Mouse (Mus musculus) kidney, postnatal 10 days (tissue): ENCODE measurements around the gene Spaca1.
"Not testable (repeated sequence)": the region's sequence is repeated elsewhere in the genome, so short reads cannot be mapped to it uniquely, and the experiment has no call there.

Source experiments
- DNase-seq: peaks from one replicate; pipeline ENCODE4 v3.0.0; 2021; ENCODE audit warnings: mixed read lengths

Spaca1 gene

DNA sequence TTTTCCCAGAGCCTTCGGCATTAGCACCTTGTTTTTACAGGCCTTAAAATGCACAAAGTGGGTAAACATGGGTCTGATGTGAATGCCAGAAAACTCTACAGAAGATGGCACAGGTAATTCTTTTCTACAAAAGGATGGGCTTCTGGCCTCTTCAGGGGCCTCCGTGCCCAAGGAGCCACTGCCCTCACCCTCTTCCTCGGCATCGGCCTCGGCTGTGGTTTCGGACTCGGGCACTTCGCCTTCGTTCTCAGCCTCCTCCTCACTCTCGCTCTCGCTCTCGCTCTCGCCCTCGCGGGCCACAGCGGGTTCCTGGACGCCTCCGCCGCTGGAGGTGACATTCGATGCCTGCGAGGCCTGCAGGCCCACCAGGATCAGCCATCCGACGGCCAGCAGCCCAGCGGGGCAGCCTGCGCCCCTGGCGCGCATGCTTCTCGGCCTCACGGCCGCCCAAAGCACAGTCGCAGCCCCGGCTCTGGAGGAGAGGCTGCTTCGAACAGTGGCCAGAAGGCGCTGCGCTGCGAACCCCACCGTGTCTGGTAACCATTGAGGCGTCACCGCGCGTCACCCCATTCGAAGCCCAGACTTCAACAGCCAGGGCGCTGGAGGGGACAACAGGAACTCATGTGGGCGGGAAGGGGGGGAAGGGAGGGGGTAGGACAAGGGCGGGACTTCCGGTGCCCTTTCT, at the start of gene Spaca1:
Gene Spaca1, minus strand, starts transcription at position 621 of the 685 bp plus-strand sequence.
- DNase-seq, result peak; percentile 12

DNA sequence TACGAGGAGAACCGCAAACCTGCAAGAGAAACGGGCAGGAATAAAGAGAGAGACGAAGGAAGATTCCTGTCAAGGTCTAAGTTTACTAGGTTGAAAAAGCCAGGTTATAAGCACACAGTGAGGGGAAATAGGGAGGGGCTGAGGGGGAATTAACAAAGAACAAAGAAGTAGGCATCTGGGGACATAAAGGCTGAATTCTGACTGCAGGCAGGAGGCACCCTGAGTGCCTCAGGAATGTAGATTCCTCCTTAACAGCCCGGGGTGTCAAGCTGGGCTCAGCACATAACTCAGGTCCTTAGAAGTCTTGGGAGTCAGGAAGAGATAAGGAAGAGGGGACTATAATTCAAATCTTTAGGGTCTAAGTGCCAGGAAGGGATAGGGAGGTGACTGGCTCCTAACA, 37.3 kb upstream of the Spaca1 start:
- not testable (repeated sequence) for DNase-seq

GRCm38 (mm10) chr4:34081064-34081463, 31.1 kb upstream of the Spaca1 start:
- DNase-seq, result no peak

DNA sequence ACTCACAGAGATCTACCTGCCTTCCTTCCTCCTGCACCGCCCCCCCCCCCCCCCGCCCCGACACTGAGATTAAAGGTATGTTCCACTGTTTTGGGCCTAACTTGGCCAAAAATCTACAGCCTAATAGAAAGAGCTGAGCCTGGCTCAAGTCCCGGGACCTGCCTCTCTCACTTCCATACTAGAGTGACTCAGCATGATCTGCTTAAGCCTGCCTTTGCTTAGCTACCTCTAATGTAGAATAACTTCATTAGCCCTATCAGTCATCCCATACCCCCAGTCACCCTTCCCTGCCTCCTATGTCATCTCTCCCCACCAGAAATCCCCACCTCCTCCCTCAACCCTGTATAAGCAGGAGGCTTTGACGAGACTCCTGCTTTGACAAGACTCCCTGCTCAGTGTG, 19.0 kb upstream of the Spaca1 start:
- no peak for DNase-seq

DNA sequence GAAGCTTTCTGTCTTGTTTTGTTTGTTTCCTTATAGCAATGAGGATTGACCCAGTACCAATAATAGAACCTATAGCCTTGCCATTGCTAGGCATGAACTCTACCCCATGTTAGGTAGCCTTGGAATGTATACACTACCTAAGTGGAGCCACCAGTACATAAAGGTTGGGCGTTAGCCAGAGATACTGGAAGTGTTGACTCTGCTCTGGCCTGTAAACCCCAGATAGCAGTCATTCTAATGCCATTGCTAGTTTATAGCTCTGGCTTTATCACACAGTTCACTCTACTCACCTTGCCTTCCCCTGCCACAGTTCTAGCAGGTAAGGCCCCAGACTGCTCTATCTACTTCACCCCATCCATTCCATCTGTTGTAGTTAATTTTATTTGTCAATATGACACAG, 8.3 kb upstream of the Spaca1 start:
- DNase-seq, result no peak

DNA sequence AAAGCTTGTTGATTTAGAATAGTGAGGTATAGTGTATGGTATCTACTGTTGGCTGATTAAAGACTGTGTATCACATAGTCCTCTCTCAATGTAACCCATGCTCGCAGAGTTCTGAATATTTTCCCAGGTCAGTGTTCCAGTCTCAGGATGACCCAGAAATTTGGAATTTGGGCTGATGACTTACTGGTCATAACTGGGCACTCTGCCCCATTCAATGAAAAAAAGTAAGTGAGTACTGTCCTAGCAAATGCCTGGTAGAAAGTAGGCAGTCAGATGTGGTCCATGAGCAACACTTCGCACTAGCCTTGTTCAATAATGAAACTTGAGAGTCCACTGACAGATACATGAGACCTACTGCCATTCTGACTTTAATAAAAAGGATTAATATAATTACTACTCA, 23.2 kb downstream of the Spaca1 start:
- no peak for DNase-seq

- DNase-seq, result no peak
Measured at GRCm38 (mm10) chr4:34021456-34021855, 28.5 kb downstream of the Spaca1 start.

- DNase-seq, result no peak
Measured at GRCm38 (mm10) chr4:33996382-33996781, 53.6 kb downstream of the Spaca1 start.

GRCm38 (mm10) chr4:33992687-33993086, 57.3 kb downstream of the Spaca1 start:
- DNase-seq, result no peak

DNA sequence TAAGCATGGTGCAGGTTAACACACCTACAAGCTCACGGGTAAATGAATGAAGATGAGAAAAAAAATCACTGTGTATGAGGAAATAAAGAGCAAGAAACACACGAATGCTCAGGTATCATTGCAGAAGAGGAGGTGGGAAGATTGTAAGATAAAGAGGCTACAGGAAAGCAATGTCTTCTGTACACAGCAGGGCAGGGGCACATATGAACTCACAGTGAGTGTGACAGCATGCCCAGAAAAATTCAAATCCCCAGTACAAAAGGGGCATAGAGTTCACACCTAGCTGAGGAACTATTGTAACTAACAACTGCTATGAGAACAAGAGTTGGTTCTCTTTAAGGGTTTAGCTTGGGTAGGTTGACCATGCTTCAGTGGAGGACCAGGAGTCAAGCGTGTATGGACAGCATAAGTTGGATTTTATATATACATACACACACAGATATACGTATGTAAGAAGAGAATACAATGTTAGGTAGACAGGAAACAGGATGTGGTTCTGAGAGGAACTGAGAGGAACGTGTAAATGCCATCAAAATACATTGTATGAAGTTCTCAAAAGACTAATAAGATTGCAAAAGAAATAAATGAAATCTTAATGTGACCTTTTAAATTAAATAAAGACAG, 61.4 kb downstream of the Spaca1 start:
- DNase-seq, result no peak
